Mouse (Mus musculus) MEL (cell line): ENCODE measurements around the gene Zfpm1. TPM values are rescaled to one million over a fixed set of nuclear protein-coding genes. Genes with fewer than 3 reads are reported as not detected.

Experiments used
- DNase-seq: peaks from one replicate; pipeline ENCODE4 v3.0.0; 2011; ENCODE audit warnings: low read depth, low spot score
- H3K27ac ChIP-seq: 2 replicates; pipeline ENCODE4 v1.5.1; 2012; ENCODE audit warnings: low read depth, mild to moderate bottlenecking, control low read depth, low read length, moderate library complexity; ENCODE audit not compliant: control insufficient read depth
- H3K27me3 ChIP-seq, 2 experiments: fragments of 150-350 bp in 1 of 2; sonication (generic) in 1 of 2; 2 replicates each; pipeline ENCODE4 v1.6.1; 2012; ENCODE audit warnings: low read length in 2 of 2, mild to moderate bottlenecking in 2 of 2, improper control_type of control experiment in 1 of 2, moderate library complexity in 1 of 2; ENCODE audit not compliant: insufficient read depth in 2 of 2, control insufficient read depth in 1 of 2
- H3K36me3 ChIP-seq, 2 experiments: 2 replicates each; pipeline ENCODE4 v1.6.1; 2012 to 2014; ENCODE audit warnings: low read length in 2 of 2, improper control_type of control experiment in 1 of 2, inconsistent platforms in 1 of 2, mild to moderate bottlenecking in 1 of 2; ENCODE audit not compliant: insufficient read depth in 2 of 2, control insufficient read depth in 1 of 2
- H3K4me1 ChIP-seq, 2 experiments: fragments of 150-350 bp in 1 of 2; sonication (generic) in 1 of 2; 2 replicates each; pipeline ENCODE4 v1.6.1; 2012; ENCODE audit warnings: low read length in 2 of 2, improper control_type of control experiment in 1 of 2, mild to moderate bottlenecking in 1 of 2; ENCODE audit not compliant: insufficient read depth in 2 of 2, control insufficient read depth in 1 of 2
- H3K4me3 ChIP-seq, 2 experiments: fragments of 150-350 bp in 1 of 2; sonication (generic) in 1 of 2; 2 replicates each; pipeline ENCODE4 v1.5.1; 2012; ENCODE audit warnings: low read depth in 2 of 2, low read length in 2 of 2, mild to moderate bottlenecking in 2 of 2, moderate library complexity in 2 of 2, control low read depth in 1 of 2, improper control_type of control experiment in 1 of 2; ENCODE audit not compliant: control insufficient read depth in 1 of 2, insufficient read depth in 1 of 2
- H3K79me2 ChIP-seq: 2 replicates; pipeline ENCODE4 v1.6.1; 2012; ENCODE audit warnings: mild to moderate bottlenecking, low read length, moderate library complexity; ENCODE audit not compliant: control insufficient read depth, poor library complexity, insufficient read depth
- H3K9ac ChIP-seq: 2 replicates; pipeline ENCODE4 v1.6.1; 2012; ENCODE audit warnings: low read depth, mild to moderate bottlenecking, control low read depth, low read length, moderate library complexity; ENCODE audit not compliant: control insufficient read depth, poor library complexity, severe bottlenecking
- H3K9me3 ChIP-seq: fragments of 150-350 bp; sonication (generic); replicated peaks from 2 replicates; pipeline ENCODE4 v1.6.1; 2012; ENCODE audit warnings: mild to moderate bottlenecking, low read length, improper control_type of control experiment, moderate library complexity; ENCODE audit not compliant: insufficient read depth
- BHLHE40 ChIP-seq: IDR thresholded peaks from 2 replicates; pipeline ENCODE4 v1.6.1; 2012; ENCODE audit warnings: low read depth, mild to moderate bottlenecking, inconsistent platforms, low read length, improper control_type of control experiment, borderline replicate concordance
- CHD1 ChIP-seq: IDR thresholded peaks from 2 replicates; pipeline ENCODE4 v1.6.1; 2012; ENCODE audit warnings: low read depth, mild to moderate bottlenecking, inconsistent platforms, low read length, improper control_type of control experiment
- CHD2 ChIP-seq: IDR thresholded peaks from 2 replicates; pipeline ENCODE4 v1.6.1; 2011; ENCODE audit warnings: low read length, improper control_type of control experiment
- CTCF ChIP-seq, 3 experiments: IDR thresholded peaks in 2 of 3; conservative IDR thresholded peaks in 1 of 3; 2 replicates each; pipeline ENCODE4 v1.5.1; 2011 to 2012; ENCODE audit warnings: low read length in 3 of 3, low read depth in 2 of 3, mild to moderate bottlenecking in 2 of 3, improper control_type of control experiment in 1 of 3, inconsistent platforms in 1 of 3, mixed read lengths in 1 of 3, moderate library complexity in 1 of 3; ENCODE audit not compliant: control insufficient read depth in 1 of 3, insufficient read depth in 1 of 3, poor library complexity in 1 of 3, severe bottlenecking in 1 of 3
- E2F4 ChIP-seq: IDR thresholded peaks from 2 replicates; pipeline ENCODE4 v1.6.1; 2011; ENCODE audit warnings: low read depth, low read length, improper control_type of control experiment, borderline replicate concordance
- EP300 ChIP-seq, 2 experiments: IDR thresholded peaks; 2 replicates each; pipeline ENCODE4 v1.6.1; 2011; ENCODE audit warnings: improper control_type of control experiment in 2 of 2, low read length in 2 of 2, low read depth in 1 of 2, mild to moderate bottlenecking in 1 of 2
- GATA1 ChIP-seq: IDR thresholded peaks from 2 replicates; pipeline ENCODE4 v1.6.1; 2011; ENCODE audit warnings: low read depth, low read length, improper control_type of control experiment
- JUND ChIP-seq: IDR thresholded peaks from 2 replicates; pipeline ENCODE4 v1.6.1; 2011; ENCODE audit warnings: low read depth, mild to moderate bottlenecking, improper control_type of control experiment, low read length
- MAFK ChIP-seq: IDR thresholded peaks from 2 replicates; pipeline ENCODE4 v1.6.1; 2011; ENCODE audit warnings: low read depth, mild to moderate bottlenecking, low read length, improper control_type of control experiment, borderline replicate concordance
- MAX ChIP-seq: IDR thresholded peaks from 2 replicates; pipeline ENCODE4 v1.6.1; 2011; ENCODE audit warnings: low read length, improper control_type of control experiment
- MEF2A ChIP-seq: IDR thresholded peaks from 2 replicates; pipeline ENCODE4 v1.6.1; 2014; ENCODE audit warnings: low read depth, mild to moderate bottlenecking, inconsistent platforms, low read length, improper control_type of control experiment; ENCODE audit not compliant: poor library complexity, insufficient replicate concordance, severe bottlenecking; ENCODE audit errors: extremely low read depth
- MXI1 ChIP-seq: IDR thresholded peaks from 2 replicates; pipeline ENCODE4 v1.6.1; 2011; ENCODE audit warnings: mild to moderate bottlenecking, low read depth, low read length, improper control_type of control experiment
- MYC ChIP-seq: IDR thresholded peaks from 2 replicates; pipeline ENCODE4 v1.6.1; 2011; ENCODE audit warnings: low read depth, mild to moderate bottlenecking, low read length, improper control_type of control experiment, moderate library complexity
- POLR2A ChIP-seq, 2 experiments: IDR thresholded peaks; 2 replicates each; pipeline ENCODE4 v1.6.1; 2011 to 2012; ENCODE audit warnings: low read length in 2 of 2, mild to moderate bottlenecking in 2 of 2, control low read depth in 1 of 2, improper control_type of control experiment in 1 of 2, low read depth in 1 of 2, moderate library complexity in 1 of 2; ENCODE audit not compliant: control insufficient read depth in 1 of 2, insufficient read depth in 1 of 2, poor library complexity in 1 of 2
- POLR2AphosphoS2 ChIP-seq: IDR thresholded peaks from 2 replicates; pipeline ENCODE4 v1.6.1; 2011; ENCODE audit warnings: low read length, improper control_type of control experiment
- POLR2AphosphoS5 ChIP-seq: IDR thresholded peaks from 2 replicates; pipeline ENCODE4 v1.6.1; 2012; ENCODE audit warnings: low read depth, borderline replicate concordance, mild to moderate bottlenecking, inconsistent platforms, low read length, moderate library complexity, mixed read lengths
- RCOR1 ChIP-seq: IDR thresholded peaks from 2 replicates; pipeline ENCODE4 v1.6.1; 2012; ENCODE audit warnings: low read depth, mild to moderate bottlenecking, inconsistent platforms, low read length, improper control_type of control experiment
- TAL1 ChIP-seq: IDR thresholded peaks from 2 replicates; pipeline ENCODE4 v1.6.1; 2012; ENCODE audit warnings: mild to moderate bottlenecking, inconsistent platforms, low read length, moderate library complexity, mixed read lengths
- USF1 ChIP-seq: IDR thresholded peaks from 2 replicates; pipeline ENCODE4 v1.6.1; 2014; ENCODE audit warnings: low read depth, mild to moderate bottlenecking, inconsistent platforms, low read length, improper control_type of control experiment, moderate library complexity
- ZC3H11A ChIP-seq: IDR thresholded peaks from 2 replicates; pipeline ENCODE4 v1.6.1; 2012; ENCODE audit warnings: low read depth, mild to moderate bottlenecking, inconsistent platforms, low read length, improper control_type of control experiment
- ZMIZ1 ChIP-seq: IDR thresholded peaks from 2 replicates; pipeline ENCODE4 v1.6.1; 2012; ENCODE audit warnings: low read depth, mild to moderate bottlenecking, inconsistent platforms, low read length, improper control_type of control experiment, moderate library complexity
- ZNF384 ChIP-seq: IDR thresholded peaks from 2 replicates; pipeline ENCODE4 v1.6.1; 2012; ENCODE audit warnings: low read depth, mild to moderate bottlenecking, inconsistent platforms, low read length, improper control_type of control experiment
- polyA plus RNA-seq, 2 experiments: library from polyadenylated mRNA; stranded (reverse) in 1 of 2; unstranded in 1 of 2; fragments of >175 nt in 1 of 2; fragments of >200 nt in 1 of 2; gene quantifications; 2 replicates each; pipeline versions ENCODE4 v1.2.1 to v1.2.4; 2012; ENCODE audit warnings: low replicate concordance in 2 of 2, low read depth in 1 of 2; ENCODE audit not compliant: insufficient read length in 2 of 2, insufficient read depth in 1 of 2, missing spikeins in 1 of 2
- total RNA-seq: library from RNA; depleted of rRNA; stranded (reverse); fragments of 300-350 nt; gene quantifications from 2 replicates; pipeline ENCODE4 v1.2.3, GENCODE M21; 2012

Gene Zfpm1
- total and polyA plus RNA-seq, 3 experiments = 133 to 343 (median 260) TPM

DNA sequence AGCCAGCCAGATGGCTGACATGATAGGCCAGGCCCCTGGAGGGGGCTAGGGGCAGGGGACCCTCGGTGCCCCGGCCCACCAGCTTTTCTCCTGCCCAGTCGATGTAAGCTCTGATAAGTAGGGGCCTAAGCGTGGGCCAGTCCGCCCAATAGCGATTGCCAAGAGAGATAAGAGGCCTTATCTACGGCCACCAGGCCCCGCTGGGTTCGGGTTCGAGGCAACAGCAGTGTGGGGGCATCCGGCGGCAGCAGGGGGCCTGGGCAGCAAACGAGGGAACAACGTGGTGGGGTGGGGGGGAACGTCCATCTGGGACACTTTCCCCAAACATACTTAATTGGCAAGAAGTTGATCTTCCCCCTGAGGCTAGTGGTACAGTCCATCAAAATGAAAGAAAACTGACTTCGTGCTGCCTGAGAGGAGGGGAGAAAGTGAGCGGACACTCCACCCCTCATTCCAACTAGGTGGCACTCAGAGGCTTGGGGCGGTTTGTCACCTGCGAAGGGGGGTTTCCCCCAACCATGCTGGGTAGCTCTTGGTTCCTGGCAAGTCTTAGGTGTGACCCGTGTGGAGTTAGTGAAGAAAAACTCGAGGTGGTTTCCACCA, 2.8 kb downstream of the Zfpm1 start (continued):
- TF ChIP-seq E2F4 = peak; percentile 71; the same call in 1 of the 2 replicates
- peak; percentile 93 for TF ChIP-seq TAL1
- 0 out of 2 replicates have a peak, but pooled peaks have one; percentile 16 for TF ChIP-seq JUND
- 0 out of 2 replicates have a peak, but pooled peaks have one; percentile 1 for TF ChIP-seq ZC3H11A
- peak; percentile 35; the same call in 1 of the 2 replicates for TF ChIP-seq MAFK
- peak; percentile 54; the same call in 1 of the 2 replicates for TF ChIP-seq BHLHE40
- TF ChIP-seq MAX = peak; percentile 81
- TF ChIP-seq CHD1 = peak; percentile 99
- 0 out of 2 replicates have a peak, but pooled peaks have one; percentile 53 for TF ChIP-seq RCOR1
- TF ChIP-seq CHD2 = no peak
- TF ChIP-seq MEF2A = no peak
- no peak; the same call in 1 of the 2 replicates for TF ChIP-seq POLR2AphosphoS2
- TF ChIP-seq ZNF384 = no peak

GRCm38 (mm10) chr8:122285727-122286126, 3.8 kb downstream of the Zfpm1 start:
- H3K27me3 ChIP-seq = no peaks in the 10 kb centered on the region
- peak; percentile 56 for DNase-seq
- H3K27ac ChIP-seq = peak overlapping the region; percentile 91
- peak overlapping the region; percentile 75 to 87; a peak in 1 of 4 replicates for H3K4me3 ChIP-seq
- peaks cover 88% of the 10 kb centered on the region for H3K79me2 ChIP-seq
- peaks cover 0 to 55% of the 10 kb centered on the region in 2 experiments; a peak in 3 of 4 replicates for H3K36me3 ChIP-seq
- H3K9me3 ChIP-seq = no peaks in the 10 kb centered on the region
- TF ChIP-seq ZNF384 (no peak), POLR2AphosphoS5 (no peak), EP300 (IDR thresholded peaks at IDR 0.05; ENCODE audit: low read depth in 1 of 2, low read length in 2 of 2) (no peak; a peak in 1 of 4 replicates), POLR2A (IDR thresholded peaks at IDR 0.05; ENCODE audit: control insufficient read depth in 1 of 2, insufficient read depth in 1 of 2, low read depth in 1 of 2, low read length in 2 of 2, poor library complexity in 1 of 2) (0 out of 4 replicates have a peak, but pooled peaks of 1 of the 2 experiments have one; percentile 22), MYC (no peak), ZMIZ1 (peak; percentile 27; the same call in 1 of the 2 replicates), BHLHE40 (no peak), USF1 (no peak), GATA1 (0 out of 2 replicates have a peak, but pooled peaks have one; percentile 6), CHD2 (no peak), JUND (no peak), MXI1 (no peak), CTCF (IDR thresholded peaks at IDR 0.05 in 2 of 3, conservative IDR thresholded peaks at IDR 0.05 in 1 of 3; ENCODE audit: control insufficient read depth in 1 of 3, insufficient read depth in 1 of 3, low read depth in 2 of 3, low read length in 3 of 3, poor library complexity in 1 of 3, severe bottlenecking in 1 of 3) (no peak)
- peak overlapping the region; percentile 92 for H3K9ac ChIP-seq
- H3K4me1 ChIP-seq = peaks cover 14 to 57% of the 10 kb centered on the region in 2 experiments; a peak in 3 of 4 replicates
